Mouse (Mus musculus) megakaryocyte, embryonic 14.5 days (primary cell): ENCODE data around the gene Marc1.

Source experiments
- FLI1 ChIP-seq: IDR thresholded peaks from 2 replicates; pipeline ENCODE4 v1.6.1; 2012; ENCODE audit warnings: low read length, inconsistent platforms, mixed read lengths
- GATA1 ChIP-seq: IDR thresholded peaks from 3 replicates; pipeline ENCODE4 v1.6.1; 2012; ENCODE audit warnings: mixed read lengths, low read length, inconsistent platforms, borderline replicate concordance

- TF ChIP-seq GATA1 (no peak), FLI1 (no peak)
These were observed 13.3 kb upstream of the Marc1 start for GRCm38 (mm10) chr1:184824439-184824851.
